ENCODE assay signal across 8 mouse cellular contexts in genomic region chr14:76479867-76480266, GRCm38 (mm10).
DNase-seq lines count a peak whose midpoint lies in the region; ATAC-seq and TF ChIP-seq lines count a peak whose summit lies in the region.

No protein-coding gene starts in this region.

- H3K4me1 ChIP-seq in forebrain, embryonic 13.5 days = no peaks in the 10 kb centered on the region
- no peaks in the 10 kb centered on the region for H3K4me1 ChIP-seq in forebrain, embryonic 11.5 days (replicated peaks; ENCODE audit: control insufficient read depth, insufficient read depth, low read length)
- H3K4me1 ChIP-seq in testis, adult 2 months (ENCODE audit: control insufficient read depth, insufficient read depth, low read length) = peaks cover 21% of the 10 kb centered on the region
- no peaks in the 10 kb centered on the region for H3K4me1 ChIP-seq in embryonic facial prominence, embryonic 14.5 days (ENCODE audit: control insufficient read depth, insufficient read depth, low read length)
- H3K4me1 ChIP-seq in kidney, embryonic 15.5 days = peaks cover 23% of the 10 kb centered on the region

- no peaks in the 10 kb centered on the region for H3K27me3 ChIP-seq in forebrain, embryonic 13.5 days
- no peaks in the 10 kb centered on the region for H3K27me3 ChIP-seq in forebrain, embryonic 11.5 days (ENCODE audit: control insufficient read depth, insufficient read depth, low read length)
- H3K27me3 ChIP-seq in testis, adult 2 months (ENCODE audit: control insufficient read depth, insufficient read depth, low read length) = no peaks in the 10 kb centered on the region
- H3K27me3 ChIP-seq in embryonic facial prominence, embryonic 14.5 days (replicated peaks; ENCODE audit: control insufficient read depth, insufficient read depth, low read length) = no peaks in the 10 kb centered on the region
- H3K27me3 ChIP-seq in kidney, embryonic 15.5 days = no peaks in the 10 kb centered on the region
- H3K27me3 ChIP-seq in myocyte (ENCODE audit: control insufficient read depth, insufficient read depth, insufficient read length) = no peaks in the 10 kb centered on the region

- no peak overlapping the region for H3K27ac ChIP-seq in forebrain, embryonic 13.5 days
- no peak overlapping the region for H3K27ac ChIP-seq in forebrain, embryonic 11.5 days (ENCODE audit: low read depth, low read length)
- no peak overlapping the region for H3K27ac ChIP-seq in testis, adult 2 months (ENCODE audit: control insufficient read depth, insufficient read depth, low read depth, low read length)
- no peak overlapping the region for H3K27ac ChIP-seq in embryonic facial prominence, embryonic 14.5 days (replicated peaks; ENCODE audit: low read depth, low read length)
- H3K27ac ChIP-seq in kidney, embryonic 15.5 days = peak overlapping the region; percentile 45; the same call in 1 of the 2 replicates

- H3ac ChIP-seq in myocyte (ENCODE audit: control insufficient read depth, insufficient read length) = no peak overlapping the region

- no peaks in the 10 kb centered on the region for H3K9me3 ChIP-seq in forebrain, embryonic 13.5 days (replicated peaks)
- no peaks in the 10 kb centered on the region for H3K9me3 ChIP-seq in forebrain, embryonic 11.5 days (ENCODE audit: control insufficient read depth, low read length)
- H3K9me3 ChIP-seq in embryonic facial prominence, embryonic 14.5 days (ENCODE audit: control insufficient read depth, low read length) = no peaks in the 10 kb centered on the region
- H3K9me3 ChIP-seq in kidney, embryonic 15.5 days (replicated peaks) = no peaks in the 10 kb centered on the region

- no peak for TF ChIP-seq POLR2A in testis, adult 2 months (IDR thresholded peaks at IDR 0.05; ENCODE audit: control insufficient read depth, low read depth, low read length)
- no peak for TF ChIP-seq POLR2A in myocyte (IDR thresholded peaks at IDR 0.05; ENCODE audit: insufficient read length, low read depth)

- no peaks in the 10 kb centered on the region for H3K36me3 ChIP-seq in forebrain, embryonic 13.5 days (ENCODE audit: poor library complexity, severe bottlenecking)
- H3K36me3 ChIP-seq in forebrain, embryonic 11.5 days (ENCODE audit: control insufficient read depth, insufficient read depth, low read length) = no peaks in the 10 kb centered on the region
- no peaks in the 10 kb centered on the region for H3K36me3 ChIP-seq in testis, adult 2 months (ENCODE audit: control insufficient read depth, insufficient read depth, low read length)
- no peaks in the 10 kb centered on the region for H3K36me3 ChIP-seq in embryonic facial prominence, embryonic 14.5 days (ENCODE audit: control insufficient read depth, insufficient read depth, low read length)
- H3K36me3 ChIP-seq in kidney, embryonic 15.5 days = no peaks in the 10 kb centered on the region
- peaks cover 4% of the 10 kb centered on the region for H3K36me3 ChIP-seq in myocyte (ENCODE audit: control insufficient read depth, insufficient read depth)

- peak; percentile 59; the same call in 1 of the 2 replicates for ATAC-seq in forebrain, embryonic 13.5 days
- no peak for ATAC-seq in forebrain, embryonic 11.5 days (replicated peaks; ENCODE audit: low FRiP score)
- no peak for ATAC-seq in embryonic facial prominence, embryonic 14.5 days (ENCODE audit: low read depth)
- ATAC-seq in kidney, embryonic 15.5 days (replicated peaks; ENCODE audit: low FRiP score) = no peak
- ATAC-seq in activated CD4-positive, CD25-positive, alpha-beta regulatory T cell, adult 4 months = no peak

- H3K9ac ChIP-seq in forebrain, embryonic 13.5 days = no peak overlapping the region
- no peak overlapping the region for H3K9ac ChIP-seq in forebrain, embryonic 11.5 days (ENCODE audit: low read length)
- H3K9ac ChIP-seq in embryonic facial prominence, embryonic 14.5 days (ENCODE audit: low read depth, low read length) = peak overlapping the region; percentile 31; the same call in 1 of the 2 replicates
- H3K9ac ChIP-seq in kidney, embryonic 15.5 days = no peak overlapping the region

- H3K79me2 ChIP-seq in myocyte (ENCODE audit: control insufficient read depth, insufficient read depth) = peaks cover 4% of the 10 kb centered on the region

- no peak overlapping the region for H3K4me3 ChIP-seq in forebrain, embryonic 13.5 days
- no peak overlapping the region for H3K4me3 ChIP-seq in forebrain, embryonic 11.5 days (ENCODE audit: low read depth, low read length)
- peak overlapping the region; percentile 55 for H3K4me3 ChIP-seq in testis, adult 2 months (ENCODE audit: control insufficient read depth, low read depth, low read length)
- H3K4me3 ChIP-seq in embryonic facial prominence, embryonic 14.5 days (ENCODE audit: low read depth, low read length) = no peak overlapping the region
- no peak overlapping the region for H3K4me3 ChIP-seq in kidney, embryonic 15.5 days (replicated peaks)
- H3K4me3 ChIP-seq in myocyte = peak overlapping the region; percentile 19

- WGBS in forebrain, embryonic 13.5 days = 42% methylated on average over 6 of the region's 6 CpGs
- 44% methylated on average over 6 of the region's 6 CpGs for WGBS in forebrain, embryonic 11.5 days
- 28% methylated on average over 6 of the region's 6 CpGs for WGBS in embryonic facial prominence, embryonic 14.5 days
- WGBS in kidney, embryonic 15.5 days = 23% methylated on average over 6 of the region's 6 CpGs

- TF ChIP-seq CTCF in testis, adult 2 months (IDR thresholded peaks at IDR 0.05; ENCODE audit: control insufficient read depth, insufficient read depth, insufficient replicate concordance, low read depth, low read length) = no peak

- H3K4me2 ChIP-seq in forebrain, embryonic 13.5 days = no peak overlapping the region
- H3K4me2 ChIP-seq in forebrain, embryonic 11.5 days (ENCODE audit: low read depth, low read length, severe bottlenecking) = no peak overlapping the region
- H3K4me2 ChIP-seq in embryonic facial prominence, embryonic 14.5 days (ENCODE audit: low read depth, low read length) = no peak overlapping the region
- no peak overlapping the region for H3K4me2 ChIP-seq in kidney, embryonic 15.5 days
- peak overlapping the region; percentile 98 for H3K4me2 ChIP-seq in myocyte (ENCODE audit: low read depth)

- no peak for DNase-seq in forebrain, embryonic 11.5 days (ENCODE audit: low spot score)
- DNase-seq in testis, postnatal 10 days (ENCODE audit: low spot score) = no peak
- DNase-seq in embryonic facial prominence, embryonic 14.5 days (ENCODE audit: low spot score) = peak; percentile 75

TF ChIP-seq in myocyte, 11 proteins besides CTCF, POLR2A, EP300 and RAD21:
- no peak for TF ChIP-seq POLR2AphosphoS2 (IDR thresholded peaks at IDR 0.05; ENCODE audit: insufficient read length, low read depth)
- no peak for TF ChIP-seq MYOG (IDR thresholded peaks at IDR 0.05; ENCODE audit: control insufficient read depth in 1 of 3, insufficient read depth in 1 of 3, insufficient read length in 2 of 3, low read depth in 2 of 3)
- no peak for TF ChIP-seq USF1 (IDR thresholded peaks at IDR 0.05; ENCODE audit: low read depth)
- TF ChIP-seq REST (IDR thresholded peaks at IDR 0.05; ENCODE audit: insufficient read depth, insufficient read length) = no peak
- TF ChIP-seq TCF12 (IDR thresholded peaks at IDR 0.05; ENCODE audit: insufficient read depth, poor library complexity, severe bottlenecking) = no peak
- no peak for TF ChIP-seq TCF3 (IDR thresholded peaks at IDR 0.05; ENCODE audit: insufficient read length, low read depth)
- TF ChIP-seq SRF (IDR thresholded peaks at IDR 0.05; ENCODE audit: control insufficient read depth, insufficient read length, low read depth) = no peak
- no peak for TF ChIP-seq MAX (IDR thresholded peaks at IDR 0.05; ENCODE audit: low read depth)
- TF ChIP-seq E2F4 (IDR thresholded peaks at IDR 0.05; ENCODE audit: insufficient read depth) = no peak
- TF ChIP-seq MYOD1 (IDR thresholded peaks at IDR 0.05; ENCODE audit: control insufficient read depth in 1 of 3, insufficient read length in 2 of 3, low read depth in 2 of 3) = no peak
- no peak for TF ChIP-seq CEBPB (IDR thresholded peaks at IDR 0.05; ENCODE audit: insufficient read depth, poor library complexity, severe bottlenecking)

Comparison
In these comparisons a context has a peak if more than half of its experiments do, and no peak if none do; other contexts are left out.
1. H3K4me3 ChIP-seq: peak in testis, adult 2 months (single experiment) and myocyte (single experiment); none in forebrain, embryonic 13.5 days (single experiment), forebrain, embryonic 11.5 days (single experiment), embryonic facial prominence, embryonic 14.5 days (single experiment) and kidney, embryonic 15.5 days (single experiment).